Mouse (Mus musculus) heart, postnatal 14 days (tissue): ENCODE data around the gene Ano8. TPM values are rescaled to one million over a fixed set of nuclear protein-coding genes. Genes with fewer than 3 reads are reported as not detected.
A peak's percentile ranks its signal among the peaks of the same experiment; 100 is the strongest.
"Not testable (repeated sequence)": the region's sequence is repeated elsewhere in the genome, so short reads cannot be mapped to it uniquely, and the experiment has no call there.

Experiments
- DNase-seq, 2 experiments: peaks; one replicate each; pipeline ENCODE4 v3.0.0; 2021 to 2022
- intact Hi-C: fragments of 180-260 bp; cut with DNase I; formaldehyde crosslinking; loops from one replicate; pipeline ENCODE4 v1.15.1; 2025
- long read RNA-seq, 2 experiments: library from polyadenylated mRNA; stranded (forward); transcript quantifications; one replicate each; pipeline ENCODE4 v2.0.0; 2021
- total RNA-seq, 2 experiments: library from RNA; stranded (reverse); gene quantifications; 2 replicates each; pipeline ENCODE4 v1.2.3; 2021

Gene Ano8
- 10 to 100 TPM; 16.6 to 18.4 TPM for total RNA-seq
- long read RNA-seq, experiment 1, transcript Ano8-201 (17 exons, 3,653 nt), result major isoform, 7 of 36 reads
- long read RNA-seq, experiment 1, partial matches to known transcripts, result 6 of 36 reads
- long read RNA-seq, experiment 1, other reads (novel, unspliced or antisense), result 22 of 36 reads
- long read RNA-seq, experiment 2, transcript Ano8-201 (17 exons, 3,653 nt), result major isoform, 12 of 40 reads
- long read RNA-seq, experiment 2, partial matches to known transcripts, result 10 of 40 reads
- long read RNA-seq, experiment 2, other reads (novel, unspliced or antisense), result 17 of 40 reads

GRCm38 (mm10) chr8:71485142-71486135 is at the start of gene Ano8:
Gene Ano8, minus strand, starts transcription at chr8:71485963.
- intact Hi-C loops, result loop anchor here (10.0 kb wide), 1 partner anchor 591 kb away; the partner anchor contains the start of genes Rpl18a and Slc5a5

GRCm38 (mm10) chr8:71534263-71534810 is 48.6 kb upstream of the Ano8 start:
- no peak for DNase-seq
- intact Hi-C loops, result no loop called here

More at GRCm38 (mm10) chr8:71485142-71486135, at the start of gene Ano8:
- DNase-seq, result peak; percentile 83 to 84

GRCm38 (mm10) chr8:71530735-71531467 is 45.1 kb upstream of the Ano8 start:
- intact Hi-C loops, result not testable (repeated sequence)

GRCm38 (mm10) chr8:71528362-71529073 is 42.8 kb upstream of the Ano8 start:
- intact Hi-C loops, result no loop called here
- DNase-seq, result peak; percentile 45 to 48

More at GRCm38 (mm10) chr8:71530735-71531467, 45.1 kb upstream of the Ano8 start:
- DNase-seq, result peak in 1 of 2 experiments; percentile 42

GRCm38 (mm10) chr8:71527162-71527870 is 41.6 kb upstream of the Ano8 start:
- DNase-seq, result peak in 1 of 2 experiments; percentile 40
- intact Hi-C loops, result no loop called here

- intact Hi-C loops, result no loop called here
- no peak for DNase-seq
Observed at GRCm38 (mm10) chr8:71526272-71526671, 40.5 kb upstream of the Ano8 start.

- no peak for DNase-seq
- intact Hi-C loops, result no loop called here
Observed at GRCm38 (mm10) chr8:71525226-71526050, 39.7 kb upstream of the Ano8 start, which contains the start of gene Ccdc194. Gene Ccdc194, minus strand, starts transcription at chr8:71525711.

GRCm38 (mm10) chr8:71521634-71522033 is 35.9 kb upstream of the Ano8 start:
- intact Hi-C loops, result loop anchor here (1.0 kb wide), 2 partner anchors 26 to 80 kb away; no protein-coding TSS in a partner anchor
- DNase-seq, result peak; percentile 97 to 99

GRCm38 (mm10) chr8:71519037-71519825 is 33.5 kb upstream of the Ano8 start:
- peak; percentile 68 to 83 for DNase-seq
- intact Hi-C loops, result not testable (repeated sequence)

- intact Hi-C loops, result no loop called here
- DNase-seq, result no peak
Observed at GRCm38 (mm10) chr8:71516786-71517185, 31.0 kb upstream of the Ano8 start.

- DNase-seq, result no peak
- intact Hi-C loops, result no loop called here
Observed at GRCm38 (mm10) chr8:71515043-71515442, 29.3 kb upstream of the Ano8 start.

GRCm38 (mm10) chr8:71513018-71513754 is 27.4 kb upstream of the Ano8 start:
- intact Hi-C loops, result no loop called here
- no peak for DNase-seq

GRCm38 (mm10) chr8:71511644-71512043 is 25.9 kb upstream of the Ano8 start, which contains the start of gene Plvap:
Gene Plvap, minus strand, starts transcription at chr8:71511752.
- intact Hi-C loops, result no loop called here
- DNase-seq, result no peak

- DNase-seq, result no peak
- intact Hi-C loops, result no loop called here
Observed at GRCm38 (mm10) chr8:71509316-71509715, 23.6 kb upstream of the Ano8 start.

GRCm38 (mm10) chr8:71507589-71508104 is 21.9 kb upstream of the Ano8 start:
- intact Hi-C loops, result no loop called here
- DNase-seq, result peak; percentile 85 to 86

GRCm38 (mm10) chr8:71505979-71506378 is 20.2 kb upstream of the Ano8 start:
- intact Hi-C loops, result no loop called here
- DNase-seq, result peak; percentile 58 to 61
